Mouse (Mus musculus): ENCODE data around the gene Col7a1.

Col7a1 gene

DNA sequence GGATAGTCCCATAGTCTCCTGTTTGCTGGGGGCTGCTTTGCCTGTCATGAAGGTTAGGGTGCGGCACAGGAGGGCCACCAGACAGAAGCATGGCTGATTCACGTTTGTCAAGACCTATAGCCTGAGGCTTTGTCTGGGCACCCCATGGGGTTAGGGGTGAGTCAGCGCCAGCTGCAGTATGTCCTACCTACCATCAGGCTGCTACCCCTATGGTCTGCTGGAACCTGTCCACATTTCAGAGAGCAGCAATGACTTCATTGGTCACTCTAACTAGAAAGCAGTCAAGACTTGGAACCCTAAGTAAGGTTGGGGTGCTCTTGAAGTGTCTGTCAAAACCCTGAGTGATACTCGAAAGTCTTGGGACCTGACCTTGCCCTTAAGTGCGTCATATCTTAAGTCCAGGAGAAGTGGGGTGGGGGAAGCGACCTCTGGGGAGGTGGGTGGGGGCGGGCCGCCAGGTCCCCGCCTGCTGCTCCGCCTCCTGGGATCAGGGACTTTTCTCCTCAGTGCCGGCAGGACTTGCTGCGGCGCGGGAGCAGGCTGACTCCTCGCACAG lies at the start of gene Col7a1:
TSS of gene Col7a1 (plus strand) at position 506 of the 556 bp plus-strand sequence.
- no peak for DNase-seq (ENCODE audit: extremely low spot score, low spot score)

DNA sequence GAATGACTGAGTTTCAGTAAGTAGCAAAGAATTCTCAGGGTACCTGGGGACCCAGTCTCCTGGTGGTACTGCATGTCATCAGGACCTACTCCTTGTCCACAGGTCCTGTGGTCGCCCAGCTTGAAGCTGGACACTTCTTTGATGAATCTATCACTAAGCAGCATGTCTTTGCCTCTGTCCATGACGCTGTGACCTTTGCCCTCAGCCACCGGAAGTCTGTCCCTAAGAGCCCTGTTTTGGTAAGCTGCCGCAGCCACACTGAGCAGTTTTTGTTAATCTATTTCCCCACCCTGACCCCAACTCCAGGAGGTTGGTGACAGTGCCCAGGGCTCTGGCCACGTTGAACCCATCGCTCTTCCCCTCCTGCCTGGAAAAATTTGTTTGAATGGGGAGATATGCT lies 41.1 kb upstream of the Col7a1 start:
- DNase-seq (ENCODE audit: extremely low spot score, low spot score): no peak

DNA sequence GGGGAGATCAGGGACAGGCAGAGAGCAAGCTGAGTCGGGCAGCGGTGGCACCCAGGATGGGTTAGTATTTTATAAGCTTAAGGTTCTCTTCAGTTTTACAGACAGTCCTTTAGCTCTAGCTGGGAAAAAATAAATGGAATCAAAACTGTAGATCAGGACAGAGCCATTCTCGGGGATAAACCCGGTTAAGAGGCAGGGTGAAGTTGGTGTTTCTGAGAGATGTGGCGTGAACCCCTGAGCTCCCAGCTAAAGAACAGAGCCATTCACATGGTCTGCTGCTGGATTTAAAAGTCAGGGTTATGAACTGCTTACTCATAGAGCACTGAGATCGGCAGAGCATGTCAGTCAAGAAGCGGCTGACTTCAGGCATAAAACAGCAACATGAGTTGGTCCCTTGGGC lies 40.2 kb upstream of the Col7a1 start:
- no peak for DNase-seq (ENCODE audit: extremely low spot score, low spot score)

DNA sequence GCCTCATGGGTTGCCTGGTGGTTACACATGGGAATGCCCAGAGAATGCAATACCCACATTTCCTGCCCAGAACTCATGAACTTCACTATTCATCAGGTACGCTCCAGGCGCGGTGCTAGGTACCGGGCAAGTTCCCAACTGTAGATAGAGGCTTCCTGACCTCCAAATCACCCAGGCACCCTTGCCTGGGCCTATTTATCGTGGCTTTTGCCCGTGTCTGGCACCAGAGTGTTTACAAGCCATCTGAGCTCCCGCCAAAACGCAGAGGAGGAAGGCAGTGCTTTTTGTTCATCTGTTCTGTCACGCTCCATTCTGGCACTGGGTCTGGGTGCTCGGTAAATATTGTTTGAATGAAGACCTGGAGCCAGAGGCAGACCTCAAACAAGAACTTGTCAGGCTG lies 39.8 kb upstream of the Col7a1 start:
- no peak for DNase-seq (ENCODE audit: extremely low spot score, low spot score)

DNA sequence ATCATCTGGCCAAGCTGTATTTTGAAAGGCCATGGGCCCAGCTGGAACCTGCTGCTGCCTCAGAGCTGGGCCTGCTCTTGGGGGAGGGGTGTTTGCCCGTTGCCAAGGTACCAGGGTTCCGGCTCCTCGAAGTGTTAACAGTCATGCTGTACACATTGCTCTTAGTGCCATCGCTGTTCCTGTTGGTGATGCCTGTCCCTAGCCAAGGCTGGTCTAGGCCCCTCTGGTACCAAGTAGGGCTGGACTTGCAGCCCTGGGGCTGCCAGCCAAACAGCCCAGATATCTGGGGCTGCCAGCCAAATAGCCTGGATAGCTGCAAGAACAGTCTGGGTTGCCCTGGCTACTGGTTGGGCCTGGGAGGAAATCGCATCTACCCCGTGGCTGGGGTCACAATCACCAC lies 38.9 kb upstream of the Col7a1 start, which contains the start of gene Tmem89:
TSS of gene Tmem89 (plus strand) at position 129 of the 400 bp plus-strand sequence.
- DNase-seq (ENCODE audit: extremely low spot score, low spot score): no peak

DNA sequence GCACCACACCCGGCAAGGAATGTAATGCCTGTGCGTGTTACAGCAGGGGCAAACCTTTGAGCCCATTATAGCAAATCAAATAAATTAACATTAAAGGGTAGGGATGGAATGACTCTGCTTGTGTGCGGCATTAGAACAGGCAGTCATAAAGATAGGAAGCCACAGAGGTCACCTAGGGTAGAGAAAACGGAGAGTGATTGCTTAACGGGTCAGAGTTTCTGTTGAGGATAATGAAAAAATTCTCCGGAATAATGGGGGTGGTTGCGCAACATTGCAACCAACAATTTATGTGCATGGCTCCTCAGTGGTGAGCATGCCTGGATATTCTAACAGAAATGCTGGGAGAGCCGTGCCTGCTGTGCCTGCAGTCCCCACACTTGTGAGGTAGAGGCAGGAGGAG lies 27.5 kb upstream of the Col7a1 start:
- DNase-seq (ENCODE audit: extremely low spot score, low spot score): no peak

DNA sequence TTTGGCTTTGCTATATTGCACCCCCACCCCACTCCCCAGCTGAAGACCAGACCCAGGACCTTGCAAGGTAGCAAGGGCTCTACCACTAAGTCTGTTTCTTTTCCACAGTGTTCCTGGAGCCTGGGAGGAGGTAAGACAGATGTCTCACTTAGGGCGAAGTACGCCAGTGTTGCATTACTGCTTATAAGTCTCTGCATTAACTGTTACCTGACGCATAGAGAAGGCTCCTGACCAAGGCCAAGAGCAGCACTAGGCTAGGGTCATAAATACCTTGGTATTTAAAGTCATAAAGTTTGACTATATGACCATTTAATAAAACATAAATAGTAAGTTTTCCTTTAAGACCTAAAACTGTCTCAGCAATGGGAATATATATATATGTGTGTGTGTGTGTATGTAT lies 25.0 kb upstream of the Col7a1 start:
- no peak for DNase-seq (ENCODE audit: extremely low spot score, low spot score)

DNA sequence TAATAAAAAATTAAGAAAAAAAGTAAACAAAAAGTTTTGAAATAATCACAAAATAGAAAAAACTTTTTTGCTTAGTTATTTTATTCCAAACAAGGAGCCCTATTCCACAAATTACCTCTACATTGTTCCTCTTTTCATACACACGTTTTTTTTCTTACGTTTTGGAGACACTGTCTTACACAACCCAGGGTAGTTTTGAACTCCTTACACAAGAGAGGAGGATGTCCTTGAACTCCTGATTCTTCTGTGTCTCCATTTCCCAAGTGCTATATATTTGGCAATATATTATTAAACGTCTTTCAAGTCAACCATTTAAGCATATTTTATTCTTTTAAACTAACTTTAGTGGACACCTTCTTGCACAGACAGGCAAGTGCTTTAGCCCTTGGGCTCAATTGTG lies 17.4 kb upstream of the Col7a1 start:
- DNase-seq (ENCODE audit: extremely low spot score, low spot score): no peak

DNA sequence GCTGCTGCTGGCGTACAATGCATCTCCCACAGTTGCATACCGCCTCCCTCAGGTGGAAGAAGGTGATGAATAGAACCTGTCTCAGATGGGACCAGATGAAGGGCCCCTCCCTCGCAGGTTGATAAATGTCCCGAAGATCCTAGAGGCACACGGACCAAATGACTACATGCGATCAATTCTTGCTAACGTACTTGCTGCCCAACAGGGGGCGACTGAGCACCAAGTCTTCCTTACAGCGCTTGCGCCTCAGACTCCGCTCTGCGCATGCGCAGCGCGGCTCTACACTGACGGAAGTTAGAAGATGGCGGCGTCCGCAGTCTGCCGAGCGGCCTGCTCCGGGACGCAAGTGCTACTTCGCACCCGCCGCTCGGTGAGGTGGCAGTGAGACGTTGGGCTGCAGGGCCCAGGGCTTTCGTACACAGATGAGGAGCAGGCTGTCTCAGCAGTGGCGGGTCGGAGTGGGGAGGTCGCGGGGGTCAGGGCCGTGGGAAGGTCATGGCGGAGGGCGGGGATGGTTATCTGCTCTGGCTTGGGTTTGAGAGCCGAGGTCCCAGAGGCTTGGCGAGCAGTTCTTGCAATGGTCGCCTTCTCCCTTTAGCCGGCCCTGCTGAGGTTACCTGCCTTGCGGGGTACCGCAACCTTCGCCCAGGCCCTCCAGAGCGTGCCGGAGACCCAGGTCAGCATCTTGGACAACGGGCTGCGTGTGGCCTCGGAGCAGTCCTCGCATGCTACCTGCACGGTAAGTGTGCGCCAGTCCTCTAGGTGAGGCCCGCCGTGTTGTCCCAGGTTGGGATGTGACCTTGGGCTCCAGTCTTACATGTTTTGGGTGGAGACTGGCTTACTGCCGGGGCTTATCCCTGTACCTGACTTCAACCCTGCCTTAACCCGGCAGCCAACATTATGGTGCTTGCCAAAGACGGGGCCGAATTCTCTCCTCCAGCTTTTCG lies 16.7 kb upstream of the Col7a1 start, which contains the start of gene Uqcrc1:
TSS of gene Uqcrc1 (plus strand) at position 216 of the 947 bp plus-strand sequence.
- DNase-seq (ENCODE audit: extremely low spot score, low spot score): peak; percentile 94

DNA sequence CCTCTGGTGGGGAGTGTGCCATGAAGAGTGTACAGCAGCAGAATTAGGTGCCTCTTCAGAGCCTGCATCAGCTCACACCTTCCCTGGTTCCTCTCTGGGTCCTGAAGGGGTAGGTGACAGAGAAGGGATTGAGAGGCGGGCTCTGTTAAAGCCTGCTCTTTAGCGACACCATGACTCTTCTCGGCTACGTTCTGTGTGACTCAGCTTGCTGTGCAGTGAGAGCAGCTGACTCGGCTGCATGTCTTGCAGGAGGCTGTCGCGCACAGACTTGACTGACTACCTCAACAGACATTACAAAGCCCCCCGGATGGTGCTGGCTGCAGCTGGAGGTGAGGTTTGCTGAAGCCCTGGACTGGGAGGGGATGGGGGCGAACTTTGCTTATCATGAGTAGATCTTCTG lies 8.3 kb upstream of the Col7a1 start:
- DNase-seq (ENCODE audit: extremely low spot score, low spot score): no peak

DNA sequence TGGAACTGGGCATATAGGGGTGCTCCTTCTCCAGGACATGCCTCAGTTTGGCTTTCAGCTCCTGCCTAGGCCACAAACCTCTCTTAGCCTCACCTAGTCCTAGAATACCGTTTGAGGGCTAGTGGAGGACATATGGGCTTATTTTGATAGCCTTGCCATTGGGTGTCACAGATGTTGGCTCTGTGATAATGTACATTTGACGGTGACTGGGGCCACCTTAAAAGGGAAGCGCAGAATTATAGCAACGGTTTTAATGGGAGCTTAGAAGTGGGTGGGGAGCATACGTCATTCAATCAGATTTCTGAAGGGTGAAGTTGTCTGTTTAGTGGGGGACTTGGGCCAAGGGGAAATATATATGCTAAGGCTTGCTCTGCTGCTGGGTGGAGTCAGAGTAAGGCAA lies 7.8 kb upstream of the Col7a1 start:
- no peak for DNase-seq (ENCODE audit: extremely low spot score, low spot score)

DNA sequence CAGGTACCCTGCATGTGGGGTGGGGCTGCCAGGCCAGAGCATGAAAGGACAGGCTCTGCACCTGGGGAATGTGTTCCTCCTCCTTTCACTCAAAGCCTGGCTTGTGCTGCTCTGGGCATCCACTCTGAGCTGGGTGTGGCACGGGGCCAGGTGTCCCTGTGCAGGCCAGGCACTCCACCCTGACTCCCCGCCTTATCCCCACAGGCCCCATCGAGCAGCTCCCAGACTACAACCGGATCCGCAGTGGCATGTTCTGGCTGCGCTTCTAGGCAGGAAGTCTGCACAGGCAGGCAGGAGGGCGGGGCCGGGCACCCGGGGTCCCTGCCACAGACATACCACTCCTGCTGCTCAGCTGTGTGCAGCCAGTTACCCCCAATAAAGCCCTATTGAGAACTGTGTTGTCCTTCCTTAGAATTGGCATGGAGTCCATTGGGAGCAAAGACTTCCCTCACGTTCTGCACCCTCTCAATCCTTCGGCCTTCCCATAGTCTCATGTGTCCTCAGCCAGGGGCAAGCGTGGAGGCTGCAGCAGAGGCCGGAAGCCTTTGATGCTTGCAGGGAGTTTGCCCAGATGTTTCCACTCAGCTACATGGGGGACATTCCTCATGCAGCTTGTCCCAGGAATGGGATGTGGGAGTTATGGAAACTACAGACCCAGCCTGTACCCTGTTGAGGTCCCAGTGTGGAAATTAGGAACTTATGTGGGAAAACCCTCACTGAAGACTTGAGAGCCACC lies 4.0 kb upstream of the Col7a1 start:
- DNase-seq (ENCODE audit: extremely low spot score, low spot score): no peak

DNA sequence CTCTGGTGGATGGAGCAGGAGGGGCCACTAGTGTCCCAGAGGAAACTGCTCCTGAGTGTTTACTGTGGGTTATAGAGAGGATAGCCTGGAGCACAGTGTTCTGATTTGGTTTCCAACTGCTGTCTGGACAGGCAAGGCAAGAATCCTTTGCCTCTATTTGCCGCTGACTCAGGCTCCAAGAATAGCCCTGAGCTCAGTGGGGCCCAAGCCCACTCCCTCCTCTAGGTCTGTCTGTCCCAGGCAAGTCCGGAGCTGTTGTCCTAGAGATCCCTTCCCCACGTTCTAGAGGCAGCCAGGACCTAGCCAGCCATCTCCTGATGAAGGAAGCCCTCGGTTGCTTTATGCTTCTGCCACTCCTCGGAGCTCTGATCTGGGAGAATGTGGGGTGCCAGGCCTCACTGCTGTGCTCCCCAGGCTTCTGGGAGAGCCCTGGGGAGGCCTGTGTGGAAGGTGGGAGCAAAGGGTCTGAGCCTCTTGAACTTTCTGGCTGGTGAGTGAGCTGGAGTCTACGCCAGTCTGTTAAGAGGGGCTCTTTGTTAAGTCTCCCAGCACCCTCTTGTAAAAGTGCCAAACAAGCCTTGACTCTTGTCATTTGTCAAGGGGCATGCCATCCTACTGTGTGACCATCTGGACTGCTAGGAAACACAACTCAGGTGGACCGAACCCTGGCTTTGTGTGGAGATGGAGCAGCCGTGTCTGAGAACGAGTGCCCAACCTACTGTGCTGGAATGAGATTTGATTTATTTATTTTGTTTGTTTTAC lies 3.2 kb upstream of the Col7a1 start:
- no peak for DNase-seq (ENCODE audit: extremely low spot score, low spot score)

DNA sequence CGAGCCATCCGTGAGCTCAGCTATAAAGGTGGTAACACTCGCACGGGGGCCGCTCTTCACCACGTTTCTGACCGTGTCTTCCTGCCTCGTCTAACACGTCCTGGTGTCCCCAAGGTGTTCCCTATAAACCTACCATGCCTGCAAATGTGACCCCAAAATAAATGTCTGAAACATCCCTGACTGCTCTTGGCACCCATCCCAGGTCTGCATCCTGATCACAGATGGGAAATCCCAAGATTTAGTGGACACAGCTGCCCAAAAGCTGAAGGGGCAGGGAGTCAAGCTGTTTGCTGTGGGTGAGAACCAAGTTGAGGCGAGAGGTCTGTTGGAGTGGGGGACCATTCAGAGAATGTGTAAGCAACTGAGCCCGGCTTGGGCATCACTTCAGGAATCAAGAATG lies 1.9 kb downstream of the Col7a1 start:
- DNase-seq (ENCODE audit: extremely low spot score, low spot score): no peak

DNA sequence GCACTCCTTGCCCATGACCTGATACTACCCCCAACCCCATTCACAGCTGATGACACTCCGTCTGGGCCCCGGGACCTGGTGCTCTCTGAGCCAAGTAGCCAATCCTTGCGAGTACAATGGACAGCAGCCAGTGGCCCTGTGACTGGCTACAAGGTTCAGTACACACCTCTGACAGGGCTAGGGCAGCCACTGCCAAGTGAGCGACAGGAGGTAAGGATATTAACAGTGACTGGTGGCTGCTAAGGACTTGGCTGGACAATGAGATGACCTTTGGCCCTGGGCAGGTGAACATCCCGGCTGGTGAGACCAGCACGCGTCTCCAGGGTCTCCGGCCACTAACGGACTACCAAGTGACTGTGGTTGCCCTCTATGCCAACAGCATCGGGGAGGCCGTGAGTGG lies 2.5 kb downstream of the Col7a1 start:
- DNase-seq (ENCODE audit: extremely low spot score, low spot score): no peak

DNA sequence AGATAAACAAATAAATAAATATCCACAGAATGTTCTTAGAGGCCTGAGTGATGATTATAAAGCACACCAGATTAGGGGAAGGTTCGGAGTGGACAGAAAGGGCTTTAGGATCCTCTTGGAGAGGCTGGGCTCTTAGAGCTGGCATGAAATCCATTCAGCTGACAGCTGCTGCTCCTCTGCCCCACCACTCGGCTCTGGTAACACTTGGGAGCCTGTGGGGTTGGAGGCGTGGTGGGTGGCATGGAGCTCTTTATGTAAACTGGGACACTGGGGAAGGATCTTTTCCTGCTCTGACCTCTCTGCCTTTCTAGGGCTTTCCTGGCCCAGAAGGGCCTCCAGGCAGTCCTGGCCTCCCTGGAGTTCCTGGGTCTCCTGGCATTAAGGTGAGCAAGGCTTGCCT lies 10.2 kb downstream of the Col7a1 start:
- DNase-seq (ENCODE audit: extremely low spot score, low spot score): no peak

DNA sequence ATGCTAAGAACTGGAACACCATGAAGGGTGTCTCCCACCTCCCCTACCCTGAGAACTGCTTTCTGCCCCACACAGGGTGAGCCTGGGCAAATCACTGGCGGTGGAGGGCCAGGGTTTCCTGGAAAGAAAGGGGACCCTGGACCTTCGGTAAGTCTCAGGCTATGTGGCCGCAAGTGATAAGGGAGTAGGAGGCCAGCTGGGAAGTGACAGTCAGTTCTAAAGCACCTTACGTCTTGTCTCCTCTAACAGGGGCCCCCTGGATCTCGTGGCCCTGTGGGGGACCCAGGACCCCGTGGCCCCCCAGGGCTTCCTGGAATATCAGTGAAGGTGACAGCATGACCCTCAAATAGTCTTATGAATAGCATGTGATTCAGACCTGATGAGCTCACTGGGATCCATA lies 11.0 kb downstream of the Col7a1 start:
- DNase-seq (ENCODE audit: extremely low spot score, low spot score): no peak

DNA sequence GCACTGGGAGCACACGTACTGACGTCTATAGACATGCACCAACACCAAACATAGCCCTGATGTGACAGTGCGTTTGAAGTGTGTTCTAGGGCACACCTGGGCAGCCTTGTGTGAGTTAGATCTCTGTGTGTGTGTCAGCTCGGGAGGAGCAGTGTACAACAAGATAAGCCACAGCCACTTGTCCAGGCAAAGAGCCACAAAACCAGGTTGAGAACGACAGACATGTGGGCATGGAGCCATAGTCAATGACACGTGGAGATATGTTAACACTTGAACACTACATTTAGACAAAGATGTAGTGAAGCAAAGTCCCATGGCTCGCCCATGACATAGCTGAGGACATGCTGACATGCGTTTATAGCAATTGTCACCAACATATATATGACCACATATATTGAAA lies 17.2 kb downstream of the Col7a1 start:
- no peak for DNase-seq (ENCODE audit: extremely low spot score, low spot score)

DNA sequence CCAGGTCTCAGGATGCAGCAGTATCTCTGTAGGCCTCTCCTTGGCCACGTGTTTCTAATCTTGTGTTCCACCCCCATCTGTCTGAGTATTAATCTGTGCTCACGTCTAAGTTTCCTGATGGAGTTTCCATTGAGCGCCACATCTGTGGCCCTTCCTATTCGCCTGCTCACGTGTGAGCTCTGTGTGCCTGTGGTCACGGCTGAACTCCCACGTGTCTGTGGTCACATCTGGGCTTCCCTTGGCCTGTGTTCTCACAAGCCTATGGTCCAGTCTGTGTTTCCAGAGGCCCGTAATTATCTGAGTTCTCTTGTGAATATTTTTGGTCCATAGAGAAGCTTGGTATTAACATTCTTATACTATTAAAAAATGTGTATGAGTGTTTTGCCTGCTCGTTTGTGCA lies 23.1 kb downstream of the Col7a1 start:
- no peak for DNase-seq (ENCODE audit: extremely low spot score, low spot score)

DNA sequence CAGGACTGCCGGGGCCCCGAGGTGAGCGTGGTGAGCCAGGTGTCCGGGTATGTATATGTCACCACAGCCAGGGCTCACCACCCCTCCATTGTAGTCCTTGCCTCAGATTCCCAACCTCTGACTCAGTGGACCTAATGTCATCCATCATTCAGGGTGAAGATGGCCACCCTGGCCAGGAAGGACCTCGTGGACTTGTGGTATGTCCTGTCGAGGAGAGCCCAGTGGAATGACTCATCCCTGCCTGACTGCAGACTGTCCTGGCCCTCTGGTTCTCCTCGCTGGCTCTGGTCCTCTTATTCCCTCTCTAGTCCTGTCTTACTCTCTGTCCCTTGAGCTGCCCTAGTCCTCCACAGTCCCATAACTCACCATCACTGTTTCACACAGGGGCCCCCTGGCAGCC lies 24.6 kb downstream of the Col7a1 start:
- no peak for DNase-seq (ENCODE audit: extremely low spot score, low spot score)

DNA sequence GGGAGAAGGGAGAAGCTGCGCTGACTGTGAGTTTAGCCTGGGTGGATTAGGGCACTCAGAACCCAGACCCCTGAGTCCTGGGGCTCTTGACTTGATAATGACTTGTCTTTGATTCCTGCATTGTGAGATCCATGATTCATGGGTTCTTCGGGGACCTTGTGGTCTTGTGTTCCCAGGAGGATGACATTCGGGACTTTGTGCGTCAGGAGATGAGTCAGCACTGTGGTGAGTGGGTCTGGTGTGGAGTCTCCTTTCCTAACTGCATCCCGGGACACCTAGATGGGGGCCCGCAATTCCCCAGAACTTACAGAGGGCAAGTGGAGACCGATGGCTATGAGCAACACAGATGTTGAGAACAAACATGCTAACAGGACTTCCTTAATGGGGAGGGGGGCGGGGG lies 29.1 kb downstream of the Col7a1 start:
- no peak for DNase-seq (ENCODE audit: extremely low spot score, low spot score)

Measured in neural tube, embryonic 10.5 days (tissue).